Mouse (Mus musculus): ENCODE measurements around the gene Icos. TPM values are rescaled to one million over a fixed set of nuclear protein-coding genes. Genes with fewer than 3 reads are reported as not detected.

Gene Icos
- total RNA-seq, 4 experiments from 2014 or later, result not detected

DNA sequence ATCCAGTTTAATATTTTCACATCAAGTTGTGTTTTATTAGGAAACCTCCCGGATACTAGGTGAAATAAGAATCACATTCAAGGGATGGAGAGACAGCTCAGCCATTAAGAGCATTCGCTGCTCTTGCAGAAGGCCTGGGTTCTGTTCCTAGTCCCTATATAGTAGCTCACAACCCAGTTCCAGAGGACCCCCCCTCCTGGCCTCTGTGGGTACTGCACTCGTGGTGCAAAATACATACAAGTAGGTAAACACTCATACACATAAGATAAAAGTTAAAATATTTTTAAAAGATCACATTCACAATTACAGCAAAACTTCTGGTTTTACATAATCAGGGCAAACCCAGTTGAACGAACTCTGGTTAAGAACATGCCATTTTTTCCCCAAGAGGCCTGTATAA lies 15.6 kb upstream of the Icos start:
- DNase-seq (ENCODE audit: low spot score in 2 of 2), result no peak

DNA sequence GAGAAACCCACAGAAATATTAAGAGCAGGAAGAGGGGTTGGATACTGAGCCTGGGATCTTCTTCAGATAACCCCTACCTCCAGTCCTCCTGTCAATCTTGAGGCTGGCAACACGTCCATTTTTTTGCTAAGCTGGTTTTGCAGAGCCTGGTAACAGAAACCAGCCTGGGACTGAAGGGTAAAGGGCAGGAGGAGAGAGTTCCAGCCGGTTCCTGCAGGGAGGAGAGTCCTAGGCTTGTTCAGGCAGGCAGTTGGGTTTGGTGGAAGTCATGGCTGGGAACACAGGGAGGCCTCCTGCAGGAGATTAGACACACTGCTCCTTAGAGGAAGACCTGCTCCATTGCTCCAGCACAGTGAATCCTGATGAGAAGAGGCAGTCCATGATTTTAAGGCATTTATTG lies 10.2 kb upstream of the Icos start:
- no peak for DNase-seq (ENCODE audit: low spot score in 2 of 2)

DNA sequence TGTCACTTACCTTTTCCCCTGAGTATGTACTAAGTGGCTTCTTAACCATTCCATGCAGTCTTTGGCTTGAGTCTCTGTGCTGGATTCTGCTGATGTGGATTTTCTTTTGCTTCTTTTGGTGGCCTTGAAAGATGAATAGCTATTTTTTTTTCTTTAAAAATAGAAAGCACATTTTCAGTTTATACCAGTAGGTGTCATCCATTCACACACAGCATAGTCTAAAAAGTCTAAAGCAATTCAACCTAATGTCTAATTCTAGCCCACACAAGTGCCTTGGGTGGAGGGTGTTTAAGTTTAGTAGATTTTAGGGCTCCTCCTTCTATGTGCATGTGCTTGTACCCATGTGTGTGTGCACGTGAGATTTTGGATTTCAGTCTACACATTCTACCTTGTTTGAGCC lies 6.9 kb upstream of the Icos start:
- DNase-seq (ENCODE audit: low spot score in 2 of 2), result no peak

DNA sequence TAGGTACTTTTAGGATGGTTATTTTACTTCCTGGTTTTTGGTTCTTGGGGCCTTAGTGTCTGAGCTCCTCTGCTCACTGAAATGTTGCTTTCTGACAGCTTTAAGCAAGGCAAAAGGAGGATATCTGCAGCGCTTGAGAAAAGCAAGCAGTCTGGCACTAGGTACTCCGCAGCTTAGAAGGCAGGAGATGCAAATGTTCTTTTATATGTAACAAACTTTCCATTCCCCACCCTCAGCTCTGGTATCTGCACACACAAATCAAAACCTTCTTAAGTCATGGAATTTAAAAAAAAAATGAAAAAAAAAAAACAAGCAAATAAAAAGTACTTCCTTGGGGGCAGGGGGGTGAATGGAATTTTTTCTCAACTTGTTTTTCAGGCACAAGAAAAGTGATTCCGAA lies 3.5 kb upstream of the Icos start:
- no peak for DNase-seq (ENCODE audit: low spot score in 2 of 2)

DNA sequence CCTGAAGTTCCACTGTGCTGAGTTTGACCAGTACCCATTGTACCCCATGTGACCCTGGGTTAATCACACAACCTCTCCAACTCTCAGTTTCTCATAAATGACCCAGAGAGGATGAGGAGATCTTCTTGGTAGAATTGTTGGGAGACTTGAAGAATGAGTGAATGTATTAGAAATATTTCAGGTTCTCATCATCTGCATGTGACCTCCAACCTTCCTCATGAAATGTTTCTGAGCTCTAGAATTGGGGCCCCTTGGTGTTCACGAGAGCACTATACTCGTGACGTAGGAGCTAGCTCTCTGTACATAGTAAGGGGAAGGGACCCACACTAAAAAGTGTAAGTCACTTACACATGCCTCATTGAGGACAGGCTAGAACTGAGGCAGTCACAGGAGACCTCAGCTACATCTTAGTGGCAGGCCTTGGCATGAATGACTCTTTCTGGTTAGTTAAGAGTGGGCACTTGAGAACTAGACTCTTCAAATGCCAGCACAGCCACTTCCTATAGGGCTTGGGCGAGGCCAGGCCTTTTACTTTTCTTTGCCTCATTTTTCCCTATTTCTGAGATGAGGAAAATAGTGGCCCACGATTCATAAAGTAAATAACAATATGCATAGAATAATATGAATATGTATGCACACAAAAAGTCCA lies 2.0 kb upstream of the Icos start:
- DNase-seq (ENCODE audit: low spot score in 2 of 2), result no peak

DNA sequence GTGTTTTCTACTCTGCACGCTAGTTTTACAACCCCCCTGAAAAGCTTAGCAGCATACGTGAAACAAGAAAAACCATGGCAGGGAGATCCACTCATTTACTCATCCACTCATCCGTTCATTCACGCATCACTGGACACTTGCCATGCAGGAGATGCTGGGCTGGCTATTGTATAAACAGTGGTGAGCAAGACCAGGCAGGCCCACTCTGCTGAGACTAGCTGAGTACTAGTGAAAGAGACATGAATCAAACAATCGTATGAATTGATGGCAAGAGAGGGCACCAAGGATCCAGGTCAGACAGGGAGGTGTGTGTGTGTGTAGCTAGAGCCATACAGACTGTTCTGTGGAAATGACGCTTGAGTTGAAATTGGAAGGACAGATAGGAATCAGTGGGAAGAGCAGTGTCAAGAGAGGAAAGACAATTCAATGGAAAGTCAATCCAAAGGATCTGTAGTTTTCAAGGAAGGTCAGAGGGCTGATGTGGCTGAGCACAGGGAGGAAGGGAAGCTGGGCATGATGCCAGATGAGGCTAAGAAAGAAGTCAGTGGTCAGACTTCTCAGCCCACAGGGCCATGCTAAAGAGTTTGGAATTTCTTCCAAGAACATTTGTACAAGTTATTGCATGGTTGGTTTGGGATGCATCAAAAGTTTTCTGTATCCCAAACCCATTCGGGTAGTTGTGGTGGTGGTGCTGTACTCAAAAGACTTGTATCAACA lies 1.6 kb downstream of the Icos start:
- no peak for DNase-seq (ENCODE audit: low spot score in 2 of 2)

DNA sequence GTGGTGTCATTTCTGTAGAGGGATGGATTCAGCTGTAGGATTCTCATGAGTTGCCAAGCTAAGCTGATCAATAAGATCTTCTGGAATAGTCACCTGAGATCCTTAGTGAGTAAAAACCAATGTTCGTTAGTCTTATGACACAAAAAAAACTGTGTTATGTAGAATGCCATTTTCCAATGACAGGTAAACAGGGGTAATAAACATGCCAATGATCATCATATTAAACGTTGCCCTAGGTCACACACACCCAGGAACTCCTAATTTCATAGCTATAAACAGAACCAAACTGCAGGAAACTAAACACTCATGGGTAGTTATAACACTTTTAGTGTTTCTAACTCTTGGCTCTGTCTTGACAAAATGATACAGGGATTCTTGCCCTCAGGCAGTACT lies 2.1 kb downstream of the Icos start:
- no peak for DNase-seq (ENCODE audit: low spot score in 2 of 2)

DNA sequence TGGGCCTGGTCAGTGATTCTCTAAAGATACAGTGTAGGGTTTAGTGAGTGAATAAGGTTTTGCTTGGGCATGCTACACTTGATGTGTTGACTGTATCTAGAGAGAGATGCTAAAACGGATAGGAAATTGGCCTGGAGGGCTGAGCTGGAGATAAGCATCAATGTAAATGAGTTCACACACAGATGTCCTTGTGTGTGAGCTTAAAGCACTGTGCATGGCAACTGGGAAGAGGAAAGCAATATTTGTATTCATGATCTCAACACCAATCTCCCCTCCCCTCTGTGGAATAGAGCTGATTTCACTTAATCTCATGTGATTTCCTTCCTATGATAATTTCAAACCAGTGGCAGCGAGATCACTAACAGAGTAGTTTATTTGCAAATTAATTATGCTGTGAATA lies 7.3 kb downstream of the Icos start:
- no peak for DNase-seq (ENCODE audit: low spot score in 2 of 2)

DNA sequence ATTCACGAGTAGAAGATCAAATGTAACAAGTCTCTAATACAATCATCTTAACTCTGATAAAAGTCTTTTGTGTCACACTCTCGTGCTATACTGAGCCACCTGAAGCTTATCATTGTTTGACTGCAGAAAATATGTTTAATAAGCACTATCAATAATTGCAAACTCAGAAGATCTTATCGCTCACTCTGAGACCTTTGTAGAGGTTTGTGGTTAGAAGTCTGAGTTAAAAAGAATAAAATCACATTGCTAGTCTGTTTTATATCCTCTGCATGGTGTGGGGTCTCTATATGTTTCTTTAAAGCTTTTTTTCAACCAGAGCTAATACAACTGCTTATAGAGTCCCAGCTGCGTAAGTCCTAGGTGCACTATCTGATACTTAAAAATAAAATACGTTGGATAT lies 8.4 kb downstream of the Icos start:
- no peak for DNase-seq (ENCODE audit: low spot score in 2 of 2)

DNA sequence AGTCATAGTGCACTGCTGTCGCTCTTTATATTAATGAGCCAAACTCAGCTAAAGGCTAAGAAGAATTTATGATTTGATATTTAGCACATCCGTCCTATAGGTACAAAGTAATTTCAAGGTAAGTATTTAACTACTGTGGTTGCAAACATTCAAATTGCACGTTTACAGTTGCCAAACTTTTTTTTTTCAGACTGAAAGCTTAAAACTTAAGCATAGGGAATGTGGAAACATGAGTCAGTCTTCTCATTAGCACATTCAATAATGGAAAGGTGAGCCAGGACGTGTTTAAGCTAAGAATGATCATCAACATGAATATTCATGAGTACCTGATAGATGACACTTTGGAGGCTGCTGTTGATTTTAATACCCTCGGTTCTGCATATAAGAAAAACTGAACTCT lies 11.4 kb downstream of the Icos start:
- DNase-seq (ENCODE audit: low spot score in 2 of 2), result no peak

DNA sequence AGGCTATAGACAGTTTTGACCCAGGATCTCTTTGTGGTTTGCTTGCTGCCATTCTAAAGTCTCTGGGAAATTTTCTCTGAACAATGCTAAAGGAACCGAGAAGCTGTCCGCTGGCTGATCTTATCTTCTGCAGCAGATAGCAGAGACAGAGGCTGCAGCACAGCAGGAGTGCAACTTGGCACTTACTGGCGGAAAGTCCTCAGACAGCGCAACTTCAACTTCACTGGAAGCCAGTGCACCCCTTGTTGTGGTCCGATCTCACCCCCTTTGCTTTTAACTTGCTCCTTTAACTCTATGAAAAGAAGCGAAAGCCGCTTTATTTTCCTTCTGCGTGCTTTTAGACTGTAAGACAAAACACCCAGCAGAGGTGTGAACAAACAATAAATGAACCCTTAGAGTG lies 12.6 kb downstream of the Icos start:
- DNase-seq (ENCODE audit: low spot score in 2 of 2), result no peak

DNA sequence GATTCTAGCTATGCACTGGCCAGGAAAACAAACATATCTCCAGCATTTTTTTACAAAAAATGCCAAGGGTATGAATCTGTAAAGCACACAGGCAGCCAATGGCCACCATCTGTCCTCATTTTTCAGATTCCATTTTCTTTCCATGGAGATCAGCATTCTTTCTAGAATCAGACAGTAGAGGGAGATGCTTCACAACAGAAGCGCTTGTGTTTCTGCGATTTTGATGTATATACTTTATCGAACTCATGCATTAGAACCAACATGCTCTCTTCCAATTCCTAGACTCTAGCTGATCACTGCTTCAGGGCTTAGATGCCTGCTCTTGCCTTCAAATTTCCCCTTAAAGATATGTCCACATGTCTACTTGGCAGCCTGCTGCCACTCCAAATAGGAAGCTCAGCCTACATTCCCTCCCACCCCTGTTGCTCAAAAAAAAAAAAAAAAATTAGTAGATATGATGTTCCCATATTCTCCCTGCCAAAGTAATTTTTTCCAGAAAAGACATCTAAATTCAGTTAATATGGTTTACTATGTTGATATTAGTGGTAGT lies 20.4 kb downstream of the Icos start:
- no peak for DNase-seq (ENCODE audit: low spot score in 2 of 2)

DNA sequence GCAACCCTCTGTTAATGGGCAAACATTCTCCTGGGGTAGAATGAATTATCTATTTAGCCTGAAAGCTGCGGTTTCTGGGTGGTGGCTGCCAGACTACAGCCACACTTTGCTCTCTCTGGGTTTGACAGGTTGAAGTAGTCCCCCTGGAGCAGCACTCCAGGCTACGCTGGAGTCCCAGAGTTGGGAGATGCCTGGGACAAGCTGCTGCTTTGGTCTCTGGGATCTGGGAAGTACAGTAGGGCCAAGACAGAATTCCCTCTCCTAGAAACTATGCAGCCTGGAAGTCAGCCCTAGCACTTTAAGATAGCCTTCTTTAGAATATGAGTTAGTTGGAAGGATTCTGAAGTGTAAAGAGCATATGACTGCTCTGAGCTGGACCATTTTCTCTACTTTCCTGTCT lies 21.0 kb downstream of the Icos start:
- no peak for DNase-seq (ENCODE audit: low spot score in 2 of 2)

DNA sequence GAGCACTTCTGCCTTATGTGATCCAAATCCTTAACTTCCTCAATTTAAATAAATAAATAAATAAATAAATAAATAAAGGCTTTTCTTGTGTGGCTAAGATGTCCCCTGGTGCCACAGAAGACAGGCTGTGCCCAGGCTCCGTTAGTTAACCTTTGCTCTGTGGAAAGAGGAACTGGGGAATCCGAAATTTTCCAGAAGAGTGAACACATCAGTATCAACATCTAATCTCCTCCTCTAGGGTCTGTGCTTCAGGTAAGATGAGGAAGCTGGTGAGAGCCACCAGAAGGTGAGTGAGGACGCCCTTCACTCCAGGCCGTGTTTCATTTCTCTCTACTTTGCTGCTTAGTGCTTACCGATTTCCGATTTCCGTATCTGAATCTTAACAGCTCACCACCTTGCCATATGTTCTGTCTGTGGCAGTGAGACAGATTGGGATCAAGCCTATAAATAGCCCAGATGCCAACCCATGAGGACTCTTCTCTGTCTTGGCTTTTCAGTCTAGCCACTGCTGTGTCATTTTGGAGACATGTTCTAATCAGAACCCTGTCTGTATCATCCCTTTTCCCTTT lies 24.1 kb downstream of the Icos start:
- DNase-seq (ENCODE audit: low spot score in 2 of 2), result no peak

DNA sequence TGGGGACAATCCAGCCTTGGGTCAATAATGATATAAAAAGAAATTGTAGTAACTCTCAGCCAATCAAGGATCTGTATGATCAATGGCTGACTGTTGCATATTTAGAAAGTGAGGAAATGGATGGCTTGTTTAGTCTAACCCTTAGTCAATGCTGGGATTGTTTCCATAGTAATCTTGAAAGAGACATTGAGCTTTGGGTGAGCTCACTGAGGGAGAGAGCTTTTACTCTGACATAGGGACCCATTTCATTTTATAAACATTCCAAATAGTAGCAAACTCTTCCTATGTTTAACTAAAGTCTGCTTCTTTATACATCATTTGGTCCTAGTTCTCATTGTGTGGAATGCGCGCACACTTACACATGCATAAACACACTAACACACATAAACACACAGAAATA lies 28.5 kb downstream of the Icos start:
- no peak for DNase-seq (ENCODE audit: low spot score in 2 of 2)

DNA sequence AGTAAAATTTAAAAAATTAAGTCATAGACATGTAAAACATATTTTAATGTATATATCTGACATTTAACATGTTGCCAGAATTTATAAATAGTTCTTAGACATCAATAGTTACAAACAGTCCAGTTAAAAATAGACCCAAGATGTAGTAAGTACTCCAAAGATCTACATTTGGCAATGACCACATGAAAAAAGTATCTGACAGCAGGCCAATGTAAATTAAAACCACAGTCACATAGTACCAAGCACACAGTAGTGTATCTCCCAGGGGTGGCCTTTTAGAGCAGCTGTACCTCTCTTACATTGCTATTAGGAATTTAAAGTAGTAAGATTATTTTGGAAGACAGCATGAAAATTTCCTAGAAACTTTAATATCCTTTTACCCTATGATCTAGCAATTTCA lies 29.8 kb downstream of the Icos start:
- no peak for DNase-seq (ENCODE audit: low spot score in 2 of 2)

DNA sequence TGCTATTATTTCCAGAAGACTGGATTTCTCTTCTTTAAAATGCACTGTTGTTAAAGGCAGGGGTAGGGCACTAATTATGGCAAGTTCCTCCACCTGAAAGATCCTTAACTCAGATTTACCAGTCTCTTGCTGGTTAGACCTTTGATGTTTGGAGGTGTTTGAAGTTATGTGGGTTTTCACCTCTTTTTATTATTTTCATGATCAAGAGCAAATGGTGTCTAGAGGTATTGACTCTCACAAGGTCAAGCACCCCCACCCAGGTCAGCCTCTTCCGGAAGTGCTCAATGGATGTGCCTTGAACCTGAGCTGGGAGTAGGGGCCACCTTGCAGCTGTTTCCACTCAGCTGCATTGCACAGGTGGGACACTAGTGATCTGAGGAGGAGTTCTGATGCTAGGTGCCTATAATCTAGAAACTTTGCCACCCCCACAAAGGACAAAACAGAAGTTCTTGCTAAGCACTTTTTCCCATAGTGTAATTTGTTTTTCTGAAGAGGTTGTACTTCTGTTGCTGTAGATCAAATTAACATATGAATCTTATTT lies 38.9 kb downstream of the Icos start:
- no peak for DNase-seq (ENCODE audit: low spot score in 2 of 2)

DNA sequence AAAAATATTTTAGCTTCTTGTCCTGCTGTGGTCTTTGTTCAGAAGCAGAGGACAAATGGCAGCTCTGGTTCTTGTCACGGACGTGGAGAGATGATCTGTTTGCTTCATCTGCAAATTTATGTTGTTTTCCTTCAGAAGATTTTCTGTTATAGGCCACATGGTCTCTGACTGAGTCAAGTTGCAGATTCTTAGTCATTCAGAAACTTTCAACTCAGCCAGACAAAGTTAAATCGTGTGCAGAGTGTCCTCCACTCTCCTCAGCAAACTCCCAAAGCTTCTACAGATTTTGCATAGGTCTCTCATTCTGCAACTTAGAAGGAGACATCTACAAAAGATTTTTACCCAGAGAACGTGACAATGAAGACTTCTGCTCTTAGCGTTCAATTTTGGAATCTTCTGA lies 49.0 kb downstream of the Icos start:
- no peak for DNase-seq (ENCODE audit: low spot score in 2 of 2)

DNA sequence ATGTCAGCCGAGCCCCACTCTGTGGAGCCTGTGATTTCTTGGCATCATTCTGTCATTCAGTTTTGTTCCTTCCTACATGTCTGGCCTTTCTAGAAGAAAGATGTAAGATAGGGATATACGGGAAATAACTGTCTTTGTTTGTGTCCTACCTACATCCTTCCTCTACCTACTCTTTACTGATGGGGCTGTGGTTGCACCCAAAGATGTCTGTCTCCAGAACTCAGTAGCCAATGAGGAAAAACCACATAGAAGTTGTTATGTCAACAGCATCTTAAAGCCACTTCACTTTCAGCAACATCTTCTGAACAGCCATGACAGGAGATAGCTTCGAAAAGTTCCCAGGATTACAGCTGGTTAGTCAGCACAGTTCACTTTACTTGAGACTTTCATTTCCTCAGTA lies 49.8 kb downstream of the Icos start:
- no peak for DNase-seq (ENCODE audit: low spot score in 2 of 2)

DNA sequence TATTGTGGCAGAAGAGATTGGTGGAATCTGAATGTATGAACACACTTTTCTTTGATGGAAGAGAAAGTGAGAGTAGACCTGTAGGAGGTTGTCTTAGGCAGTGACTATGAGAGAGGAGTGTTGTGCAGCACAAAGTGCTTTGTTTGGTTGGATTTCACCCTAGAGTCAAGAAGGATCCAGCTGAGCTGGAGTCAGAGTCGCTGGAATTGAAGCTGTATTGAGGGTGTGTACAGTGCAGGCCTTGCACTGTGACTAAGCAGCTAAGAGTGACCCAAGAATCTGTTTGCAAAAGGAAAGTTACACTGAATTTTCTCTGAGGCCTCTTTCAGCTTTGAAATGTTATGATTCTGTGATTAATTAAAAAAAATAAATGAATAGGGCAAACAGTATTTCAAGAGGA lies 52.2 kb downstream of the Icos start:
- no peak for DNase-seq (ENCODE audit: low spot score in 2 of 2)

DNA sequence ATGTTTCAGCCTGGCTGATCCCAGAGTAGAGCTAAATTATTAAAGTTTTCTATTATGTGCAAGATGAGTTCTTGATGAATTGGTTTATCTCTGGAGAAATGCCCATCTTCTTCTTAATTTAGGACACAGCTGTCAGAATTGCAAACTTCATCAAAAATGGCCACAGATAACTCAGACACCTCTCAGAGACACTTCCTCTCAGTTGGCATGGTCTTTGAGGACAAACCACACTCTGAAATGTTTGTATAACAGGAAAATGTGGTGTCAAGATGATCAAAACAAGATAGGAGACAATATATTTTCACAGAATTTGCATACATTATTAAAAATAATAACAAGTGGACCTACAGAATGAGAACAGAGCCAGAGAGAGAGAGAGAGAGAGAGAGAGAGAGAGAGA lies 52.8 kb downstream of the Icos start:
- DNase-seq (ENCODE audit: low spot score in 2 of 2), result no peak

DNA sequence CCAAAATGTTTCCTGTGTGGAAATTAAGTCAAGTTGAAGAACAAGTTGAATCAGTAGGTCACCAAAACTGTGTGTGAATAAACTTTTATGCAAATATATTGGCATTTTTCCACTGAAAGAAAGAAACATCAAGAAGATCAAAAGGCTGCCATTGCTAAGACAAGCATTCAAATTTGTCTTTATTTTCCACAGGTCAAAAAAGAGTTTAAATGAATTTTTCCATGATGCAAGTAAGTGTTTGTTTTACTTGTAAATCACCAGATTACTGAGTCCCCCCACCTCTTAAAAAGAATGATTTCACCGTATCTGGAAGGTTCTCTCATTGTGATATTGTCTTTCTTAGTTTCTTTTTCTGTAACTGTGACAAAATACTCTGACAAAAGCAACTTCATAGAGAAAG lies 57.5 kb downstream of the Icos start:
- DNase-seq (ENCODE audit: low spot score in 2 of 2), result no peak

DNA sequence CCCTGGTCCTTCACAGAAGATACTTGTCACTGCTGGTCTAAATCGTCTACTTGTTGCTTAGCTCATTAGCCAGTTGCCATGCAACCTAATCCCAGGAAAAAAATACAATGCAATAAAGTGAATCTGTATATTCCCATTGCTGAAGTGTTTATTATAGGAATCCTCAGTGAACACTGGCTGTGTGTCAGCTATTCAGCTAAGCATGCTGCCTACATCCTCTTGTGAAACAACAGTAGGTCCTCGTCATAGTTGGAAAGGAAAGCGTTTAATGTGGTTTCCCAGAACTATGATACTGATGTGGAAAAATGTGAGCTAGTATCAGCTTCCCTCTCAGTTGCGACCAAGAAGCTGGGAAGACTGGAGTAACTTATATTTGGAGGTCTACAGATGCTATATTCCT lies 60.5 kb downstream of the Icos start:
- no peak for DNase-seq (ENCODE audit: low spot score in 2 of 2)
